Mouse (Mus musculus) liver, adult 2 months (tissue): ENCODE data around the gene Nanos1.

Source experiments
- CTCF ChIP-seq: fragments of 200-500 bp; IDR thresholded peaks from 2 replicates; pipeline ENCODE4 v1.5.1; 2011; ENCODE audit warnings: low read depth, low read length, control low read depth
- POLR2A ChIP-seq: fragments of 200-500 bp; IDR thresholded peaks from 2 replicates; pipeline ENCODE4 v1.6.1; 2011; ENCODE audit warnings: low read length, control low read depth; ENCODE audit not compliant: insufficient read depth; ENCODE audit errors: extremely low read depth

GRCm38 (mm10) chr19:60789452-60789851 is 33.7 kb downstream of the Nanos1 start:
- TF ChIP-seq POLR2A (no peak), CTCF (no peak)
